Mouse (Mus musculus): ENCODE data around the gene Ifnl2.

DNA sequence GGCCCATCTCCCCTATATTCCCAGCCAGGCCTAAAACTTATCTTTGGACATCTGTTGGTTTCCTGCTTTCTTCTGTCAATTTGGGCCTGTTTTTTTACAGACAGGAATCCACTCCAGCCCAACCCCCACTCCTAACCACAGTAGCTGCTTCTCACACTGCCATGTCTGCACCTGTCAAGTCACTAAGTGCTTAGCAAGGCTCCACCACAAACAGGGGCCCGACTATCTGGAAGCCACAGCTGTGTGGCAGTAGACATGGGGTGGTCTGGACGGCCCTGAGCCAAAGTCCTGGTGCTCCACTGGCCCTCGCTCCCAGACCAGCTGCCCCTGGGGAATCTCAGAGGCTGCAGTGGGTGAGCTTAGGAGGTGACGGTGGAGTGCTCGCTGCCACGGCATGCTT is 47.5 kb upstream of the Ifnl2 start:
- TF ChIP-seq CHD2 (IDR thresholded peaks at IDR 0.05; ENCODE audit: low read depth, low read length) (no peak), MAFK (IDR thresholded peaks at IDR 0.05; ENCODE audit: insufficient read depth, low read depth, low read length) (no peak), ZC3H11A (IDR thresholded peaks at IDR 0.05; ENCODE audit: borderline replicate concordance, low read depth, low read length) (no peak)

All from ES-E14 (cell line).